Mouse (Mus musculus) A20 (cell line): ENCODE data around the gene Jarid2.

Experiments
- DNase-seq: peaks from one replicate; pipeline ENCODE4 v3.0.0-alpha.2; 2011; ENCODE audit warnings: low read depth, low spot score

The Jarid2 gene

GRCm38 (mm10) chr13:44957049-44957448 lies 227.8 kb downstream of the Jarid2 start:
- no peak for DNase-seq

DNA sequence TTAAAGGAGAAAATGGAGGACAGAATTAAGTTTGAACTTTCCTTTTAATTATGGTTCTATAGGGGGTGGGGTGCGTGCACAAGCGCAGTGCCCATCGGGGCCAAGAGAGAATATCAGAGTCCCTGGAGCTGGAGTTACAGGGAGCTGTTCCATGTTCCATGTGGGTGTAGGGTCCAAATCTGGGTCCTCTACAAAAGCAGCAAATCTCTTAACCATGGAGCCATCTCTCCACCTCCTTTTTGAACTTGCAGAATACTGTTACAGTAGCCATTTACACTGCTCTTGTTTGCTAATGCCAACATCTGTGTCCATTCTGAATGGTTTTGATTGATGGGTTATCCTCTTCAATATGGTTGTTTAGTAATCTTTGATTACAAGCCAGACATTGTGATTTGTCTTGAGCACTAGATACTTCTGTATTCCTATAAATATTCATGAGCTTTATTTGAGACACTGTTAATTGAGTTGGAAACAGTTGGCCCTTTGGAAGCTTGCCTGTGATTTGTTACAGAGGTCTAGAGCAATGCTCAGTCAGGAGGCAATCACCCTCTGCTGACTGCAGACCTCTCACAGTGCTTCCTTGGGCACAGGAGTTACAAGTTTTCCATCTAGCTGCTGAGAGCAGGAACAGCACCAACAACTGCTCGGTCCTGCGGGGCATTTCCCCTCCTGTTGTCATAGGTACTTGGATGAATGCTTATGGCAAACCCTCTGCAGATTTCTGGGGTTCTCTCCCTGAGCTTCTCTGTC lies 231.4 kb downstream of the Jarid2 start:
- DNase-seq, result no peak
